Mouse (Mus musculus) G1E (cell line): ENCODE results near the gene Bbs4.
"Not testable (repeated sequence)": the region's sequence is repeated elsewhere in the genome, so short reads cannot be mapped to it uniquely, and the experiment has no call there.

ENCODE experiments used
- CTCF ChIP-seq: IDR thresholded peaks from 2 replicates; pipeline ENCODE4 v1.5.1; 2012; ENCODE audit warnings: low read depth, low read length, inconsistent platforms, mixed read lengths
- GATA1 ChIP-seq: IDR thresholded peaks from 2 replicates; pipeline ENCODE4 v1.6.1; 2012; ENCODE audit warnings: borderline replicate concordance, low read length, inconsistent platforms, mixed read lengths
- GATA2 ChIP-seq: IDR thresholded peaks from 2 replicates; pipeline ENCODE4 v1.6.1; 2012; ENCODE audit warnings: low read depth, low read length, inconsistent platforms, borderline replicate concordance
- POLR2AphosphoS5 ChIP-seq: IDR thresholded peaks from 2 replicates; pipeline ENCODE4 v1.6.1; 2012; ENCODE audit warnings: low read depth, low read length, inconsistent platforms; ENCODE audit not compliant: insufficient replicate concordance
- TAL1 ChIP-seq: conservative IDR thresholded peaks from 2 replicates; pipeline ENCODE4 v1.6.1; 2012; ENCODE audit warnings: low read depth, low read length, inconsistent platforms, mixed read lengths

GRCm38 (mm10) chr9:59358041-59358440 is 4.7 kb upstream of the Bbs4 start:
- not testable (repeated sequence) for TF ChIP-seq GATA2, CTCF, GATA1, POLR2AphosphoS5, TAL1
